Mouse (Mus musculus): Measurements from ENCODE around the gene Psmb6. TPM values are rescaled to one million over a fixed set of nuclear protein-coding genes. Genes with fewer than 3 reads are reported as not detected.

The Psmb6 gene
- 100 to 1,000 TPM; 226 to 256 TPM for total RNA-seq (2021)
- long read RNA-seq, experiment 1, transcript Psmb6-202 (2 exons, 674 nt): minor isoform, 64 of 328 reads
- long read RNA-seq, experiment 1, transcript Psmb6-201 (6 exons, 798 nt): major isoform, 248 of 328 reads
- long read RNA-seq, experiment 1, partial matches to known transcripts: 13 of 328 reads
- long read RNA-seq, experiment 1, other reads (novel, unspliced or antisense): 3 of 328 reads
- long read RNA-seq, experiment 2, transcript Psmb6-202 (2 exons, 674 nt): minor isoform, 68 of 236 reads
- long read RNA-seq, experiment 2, transcript Psmb6-201 (6 exons, 798 nt): major isoform, 158 of 236 reads
- long read RNA-seq, experiment 2, partial matches to known transcripts: 9 of 236 reads
- long read RNA-seq, experiment 2, other reads (novel, unspliced or antisense): 1 of 236 reads

DNA sequence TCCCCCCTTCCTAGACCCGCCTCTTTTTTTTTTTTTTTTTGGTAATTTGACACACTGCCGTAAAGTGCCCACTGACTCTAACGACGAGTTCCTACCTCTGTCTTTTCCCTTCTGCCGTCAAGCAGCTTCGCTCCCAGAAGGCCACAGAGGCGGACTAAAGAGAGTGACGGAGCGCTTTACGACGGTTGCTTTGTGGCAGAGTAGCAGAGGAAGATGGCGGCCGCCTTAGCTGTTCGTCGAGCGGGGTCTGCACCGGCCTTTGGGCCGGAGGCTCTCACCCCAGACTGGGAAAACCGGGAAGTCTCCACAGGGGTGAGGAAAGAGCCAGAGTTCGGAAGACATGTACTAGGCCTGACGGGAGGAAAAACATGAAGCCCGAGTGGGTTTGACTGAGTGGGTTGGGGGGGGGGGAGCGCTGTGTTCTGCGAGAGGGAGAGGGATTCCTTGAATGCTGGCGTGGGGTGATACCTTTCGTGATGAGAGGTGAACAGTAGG, at the start of gene Psmb6:
Gene Psmb6 (plus strand): TSS at position 184 of the 495 bp plus-strand sequence.
- peak; percentile 94 to 97 for DNase-seq

DNA sequence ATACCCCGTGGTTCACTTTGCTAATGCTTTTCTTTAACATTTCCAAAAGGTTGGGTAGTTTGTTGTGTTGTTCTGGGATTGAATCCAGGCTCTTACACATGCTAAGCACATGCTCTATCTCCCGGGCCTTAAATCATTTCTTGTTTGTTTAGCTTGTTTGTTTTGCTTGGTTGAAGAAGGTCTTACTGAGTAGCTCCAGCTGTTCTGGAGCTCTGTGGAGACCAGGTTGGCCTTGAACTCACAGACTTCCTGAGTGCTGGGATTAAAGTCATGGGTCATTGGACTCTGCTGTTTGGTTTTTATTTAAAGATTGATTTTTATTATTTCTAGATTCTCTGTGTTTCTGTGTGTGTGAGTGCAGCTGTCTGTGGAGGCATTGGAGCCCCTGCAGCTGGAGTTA, 39.7 kb upstream of the Psmb6 start:
- no peak for DNase-seq

DNA sequence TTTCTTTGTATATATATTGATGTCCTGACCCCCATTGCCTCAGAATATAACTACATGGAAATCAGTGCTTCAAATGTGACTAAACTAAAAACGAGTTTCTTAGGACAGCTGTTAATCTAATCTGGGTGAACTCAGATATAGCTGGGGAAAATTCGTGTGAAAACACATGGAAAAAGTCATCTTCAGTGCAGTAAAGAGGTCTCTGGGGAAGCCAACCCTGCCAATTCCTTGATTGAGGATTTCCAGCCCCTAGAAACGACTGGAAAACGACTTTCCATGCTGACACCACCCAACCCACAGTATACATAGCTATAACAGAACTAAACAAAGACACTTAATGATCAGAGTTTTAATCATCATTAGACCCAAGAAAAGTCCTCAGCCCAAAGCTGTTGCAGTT, 37.4 kb upstream of the Psmb6 start:
- DNase-seq: peak; percentile 56

DNA sequence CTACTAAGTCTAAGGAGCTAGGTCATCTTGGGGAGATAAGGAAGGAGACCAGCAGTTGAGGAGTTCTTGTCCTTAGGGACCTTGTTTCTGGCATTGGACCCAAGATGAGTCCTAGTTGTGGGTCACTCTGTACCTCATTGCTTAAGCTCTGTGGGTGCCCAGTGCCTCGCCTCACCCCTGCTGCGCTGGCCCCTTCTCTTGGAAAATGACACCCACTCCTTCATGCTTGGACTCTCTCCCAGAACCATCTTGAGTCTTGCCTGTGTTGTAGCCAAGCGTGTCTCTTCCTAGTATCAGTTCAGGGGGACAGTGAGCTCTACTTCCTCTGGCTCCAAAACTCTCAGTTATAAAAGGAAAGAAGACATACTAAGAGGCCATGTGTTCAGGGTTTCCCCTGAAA, 36.0 kb upstream of the Psmb6 start:
- DNase-seq: peak; percentile 53 to 60

DNA sequence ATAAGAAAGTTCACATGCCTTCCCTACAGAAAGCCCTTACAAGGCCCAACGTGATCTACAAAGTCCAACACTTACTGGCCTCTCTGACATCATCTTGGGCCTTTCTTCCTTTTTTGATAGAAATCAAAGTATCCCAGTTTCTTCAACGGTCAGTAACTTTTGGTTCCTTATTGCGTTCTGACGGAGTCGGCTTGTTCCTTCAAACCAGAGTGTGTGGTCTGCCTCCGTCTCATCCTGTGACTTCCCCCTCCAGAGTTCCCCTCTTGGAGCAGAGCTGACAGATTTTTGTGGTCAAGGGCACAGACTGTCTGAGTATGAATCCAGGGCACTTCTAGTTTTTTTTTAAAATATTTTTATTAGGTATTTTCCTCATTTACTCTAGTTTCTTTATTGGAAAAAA, 35.5 kb upstream of the Psmb6 start:
- DNase-seq: peak in 1 of 2 experiments; percentile 65

DNA sequence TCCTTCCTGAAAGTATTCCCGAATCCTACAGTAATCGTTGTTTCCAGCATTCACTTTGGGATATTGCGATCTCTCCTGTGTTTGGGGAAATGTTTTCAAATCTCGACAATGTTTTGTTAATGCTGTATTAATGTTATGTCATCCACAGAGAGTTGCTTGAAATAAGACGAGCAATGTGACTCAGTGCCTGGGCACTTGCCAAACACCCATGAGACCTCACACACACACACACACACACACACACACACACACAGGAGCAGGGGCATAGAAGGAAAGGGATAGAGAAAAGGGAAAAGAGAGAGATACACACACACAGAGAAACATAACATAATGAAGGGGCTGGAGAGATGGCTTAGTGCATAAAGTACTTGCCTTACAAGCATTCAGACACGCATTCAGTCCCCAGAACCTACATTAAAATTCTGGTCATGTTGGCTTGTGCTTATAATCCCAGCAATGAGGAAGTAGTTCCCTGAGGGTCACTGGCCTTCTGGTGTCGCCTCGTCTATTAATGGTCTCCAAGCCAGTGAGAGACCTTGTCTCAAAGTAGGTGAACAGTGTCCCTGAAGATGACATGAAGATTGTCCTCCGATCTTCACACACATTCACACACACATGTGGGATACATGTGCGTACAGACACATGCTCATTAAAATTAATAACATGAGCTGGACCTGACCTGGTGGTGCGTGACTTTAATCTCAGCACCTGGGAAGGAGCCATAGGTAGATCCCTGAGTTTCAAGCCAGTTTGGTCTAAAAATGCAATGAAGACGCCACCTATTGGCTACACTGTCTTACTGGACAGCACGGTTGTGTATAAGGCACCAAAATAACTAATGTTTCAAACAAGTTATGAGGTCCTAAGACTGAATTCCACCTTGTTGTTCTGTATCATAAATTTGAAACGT, 25.3 kb upstream of the Psmb6 start:
- peak; percentile 34 to 53 for DNase-seq

DNA sequence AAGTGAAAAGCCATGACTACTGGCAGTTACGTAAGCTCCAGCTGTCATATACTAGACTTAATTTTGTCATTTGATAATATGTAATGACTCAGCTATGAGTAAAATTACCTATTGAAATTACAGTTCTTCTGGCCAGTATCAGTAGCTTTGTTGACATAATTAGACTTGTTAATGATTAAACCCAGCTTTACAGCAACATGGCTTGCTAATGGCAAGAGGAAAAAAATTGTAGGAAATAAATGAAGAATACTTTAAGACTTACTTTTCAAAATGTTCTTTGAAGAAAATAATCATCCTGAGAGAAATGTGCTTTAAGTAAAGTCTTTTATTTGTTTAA, 24.7 kb upstream of the Psmb6 start:
- no peak for DNase-seq

DNA sequence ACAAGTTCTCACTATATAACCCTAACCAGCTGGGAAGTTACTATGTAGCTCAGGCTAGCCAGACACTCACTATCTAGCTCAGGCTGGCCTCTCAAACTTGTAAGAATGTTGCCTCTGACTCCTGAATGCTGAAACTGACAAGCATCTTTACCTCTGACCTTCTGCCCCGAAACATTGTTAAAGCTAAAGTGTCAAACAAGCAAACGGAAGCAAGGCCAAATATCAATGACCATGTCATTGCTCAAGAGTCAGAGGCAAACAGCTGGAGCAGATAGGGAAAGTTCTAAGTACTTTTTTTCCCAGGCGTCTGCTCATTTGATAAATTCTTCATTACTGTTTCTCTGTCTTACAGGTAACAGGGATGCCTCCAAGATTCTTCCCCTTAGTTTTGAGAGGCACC, 23.1 kb upstream of the Psmb6 start:
- DNase-seq: no peak

DNA sequence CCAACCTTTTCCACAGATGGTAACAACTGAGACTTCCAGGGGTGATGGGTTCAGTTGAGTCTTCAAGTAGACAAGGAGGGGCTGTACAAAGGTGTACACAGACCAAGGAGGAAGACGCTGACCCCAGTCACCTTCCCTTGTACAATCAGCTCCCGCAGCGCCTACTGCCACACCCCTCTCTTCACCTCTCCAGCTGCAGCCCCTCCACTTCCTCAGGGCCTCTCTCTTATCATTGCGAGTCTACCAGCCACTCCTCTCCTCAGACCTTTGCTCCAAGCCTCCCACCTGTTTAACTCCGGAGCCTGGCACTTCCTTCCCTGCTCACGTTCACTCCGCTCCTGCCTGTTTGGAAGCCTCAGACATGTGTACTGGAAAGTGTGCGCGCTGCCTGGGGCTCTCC, 20.2 kb upstream of the Psmb6 start, which contains the start of gene Tm4sf5:
Gene Tm4sf5 (plus strand): TSS at position 275 of the 400 bp plus-strand sequence.
- DNase-seq: no peak

DNA sequence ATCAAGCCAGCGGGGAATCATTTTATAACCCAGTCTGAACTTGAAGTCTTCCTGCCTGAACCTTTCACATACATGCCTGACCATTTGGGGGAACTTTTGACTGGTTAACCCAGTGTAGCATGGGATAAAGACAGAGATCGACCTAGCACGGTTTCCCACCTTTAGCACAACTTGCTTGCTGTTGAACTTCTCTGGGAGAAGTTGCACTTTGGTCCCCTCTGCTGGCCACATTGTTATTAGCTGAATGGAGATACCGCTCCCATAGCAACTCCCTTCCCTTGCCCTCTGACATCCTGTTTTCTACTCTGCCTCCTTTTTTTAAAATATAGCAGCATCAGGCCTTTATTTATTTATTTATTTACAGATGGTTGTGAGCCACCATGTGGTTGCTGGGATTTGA, 18.8 kb upstream of the Psmb6 start:
- peak; percentile 83 to 92 for DNase-seq

DNA sequence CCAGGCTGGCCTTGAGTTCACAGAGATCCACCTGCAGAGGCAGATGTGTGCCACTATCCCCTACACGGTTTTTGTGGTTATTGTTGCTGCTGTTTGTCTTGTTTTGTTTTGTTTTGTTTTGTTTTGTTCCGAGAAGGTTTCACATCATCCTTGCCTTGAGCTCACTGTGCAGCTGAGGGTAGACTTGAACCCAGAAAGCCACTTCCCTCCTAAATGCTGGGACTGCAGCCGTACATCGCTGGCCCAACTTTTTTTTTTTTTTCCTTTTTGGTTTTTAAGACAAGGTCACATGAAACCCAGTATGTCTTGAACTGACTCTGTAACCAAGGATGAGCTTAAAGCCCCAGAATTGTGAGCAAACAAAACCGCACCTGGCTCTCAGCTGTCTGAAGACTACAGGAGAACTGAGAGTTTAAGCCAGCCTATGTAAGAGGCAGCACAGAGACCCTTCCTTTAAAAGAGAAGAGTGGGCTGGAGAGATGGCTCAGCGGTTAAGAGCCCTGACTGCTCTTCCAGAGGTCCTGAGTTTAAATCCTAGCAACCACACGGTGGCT, 18.1 kb upstream of the Psmb6 start:
- DNase-seq: no peak

DNA sequence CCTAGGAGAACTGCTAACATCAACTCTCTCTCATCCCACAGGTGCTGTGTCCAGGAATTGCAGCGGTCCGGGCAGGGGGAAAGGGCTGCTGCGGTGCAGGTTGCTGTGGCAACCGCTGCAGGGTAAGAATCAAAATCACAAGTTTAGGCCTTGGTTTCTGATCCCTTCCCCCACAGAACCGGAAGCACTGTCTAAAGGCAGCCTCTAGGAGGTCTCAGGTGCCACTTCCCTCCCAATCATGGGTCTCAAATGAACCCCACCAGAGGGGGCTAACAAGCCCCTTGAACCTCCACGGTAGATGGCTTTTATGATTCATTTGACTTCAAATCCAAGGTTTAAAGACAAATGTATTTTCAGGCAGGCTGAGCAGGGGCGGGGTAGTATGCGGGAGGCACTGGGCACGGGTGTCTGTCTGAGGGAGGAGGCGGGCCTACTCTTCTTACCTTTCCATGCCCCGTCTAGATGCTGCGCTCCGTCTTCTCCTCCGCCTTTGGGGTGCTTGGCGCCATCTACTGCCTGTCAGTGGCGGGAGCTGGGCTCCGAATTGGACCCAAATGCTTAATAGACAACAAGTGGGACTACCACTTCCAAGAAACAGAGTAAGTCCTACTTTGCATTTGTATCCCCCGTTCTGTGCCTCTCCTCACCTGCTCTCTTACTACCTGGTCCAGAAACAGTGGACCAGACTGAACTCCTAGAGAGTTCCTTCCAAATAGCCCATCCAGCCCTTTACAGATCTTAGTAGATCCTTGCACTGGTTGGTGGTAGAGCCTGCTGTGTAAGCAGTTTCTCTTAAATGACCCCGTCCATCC, 15.2 kb upstream of the Psmb6 start:
- DNase-seq: peak; percentile 34 to 49

DNA sequence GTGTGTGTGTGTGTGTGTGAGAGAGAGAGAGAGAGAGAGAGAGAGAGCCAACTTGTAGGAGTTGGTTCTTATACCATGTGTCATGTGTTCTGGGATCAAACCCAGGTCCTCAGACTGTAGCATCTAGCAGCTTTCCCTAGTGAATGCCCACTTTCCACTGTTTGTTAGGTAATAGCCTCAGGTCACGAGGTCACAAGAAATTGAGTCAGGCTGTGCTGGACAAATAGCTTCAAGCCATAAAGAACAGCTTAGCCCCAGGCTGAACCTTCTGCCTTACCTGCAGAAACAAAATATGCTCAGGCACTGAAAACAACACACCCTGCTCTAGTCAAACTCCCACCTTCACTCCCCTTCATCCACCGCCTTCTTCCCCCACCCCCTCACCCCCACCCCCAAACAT, 13.9 kb upstream of the Psmb6 start:
- DNase-seq: no peak

DNA sequence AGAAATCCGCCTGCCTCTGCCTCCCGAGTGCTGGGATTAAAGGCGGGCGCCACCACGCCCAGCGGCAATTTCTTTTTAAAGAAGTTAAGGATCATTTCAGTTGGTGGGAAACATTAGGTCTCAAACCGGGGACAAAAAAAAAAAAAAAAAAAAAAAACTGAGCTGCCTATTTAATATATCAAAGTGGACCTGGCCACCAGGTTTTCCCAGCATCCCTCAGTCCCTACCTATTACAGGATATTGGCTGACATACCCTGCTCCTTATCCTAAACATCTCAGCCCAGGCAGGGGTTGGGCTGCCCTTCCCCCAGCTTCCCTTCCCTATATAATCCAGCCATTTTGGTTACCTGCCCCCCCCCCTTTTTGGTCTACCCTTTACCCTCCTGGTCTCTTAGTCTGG, 13.3 kb upstream of the Psmb6 start:
- no peak for DNase-seq

DNA sequence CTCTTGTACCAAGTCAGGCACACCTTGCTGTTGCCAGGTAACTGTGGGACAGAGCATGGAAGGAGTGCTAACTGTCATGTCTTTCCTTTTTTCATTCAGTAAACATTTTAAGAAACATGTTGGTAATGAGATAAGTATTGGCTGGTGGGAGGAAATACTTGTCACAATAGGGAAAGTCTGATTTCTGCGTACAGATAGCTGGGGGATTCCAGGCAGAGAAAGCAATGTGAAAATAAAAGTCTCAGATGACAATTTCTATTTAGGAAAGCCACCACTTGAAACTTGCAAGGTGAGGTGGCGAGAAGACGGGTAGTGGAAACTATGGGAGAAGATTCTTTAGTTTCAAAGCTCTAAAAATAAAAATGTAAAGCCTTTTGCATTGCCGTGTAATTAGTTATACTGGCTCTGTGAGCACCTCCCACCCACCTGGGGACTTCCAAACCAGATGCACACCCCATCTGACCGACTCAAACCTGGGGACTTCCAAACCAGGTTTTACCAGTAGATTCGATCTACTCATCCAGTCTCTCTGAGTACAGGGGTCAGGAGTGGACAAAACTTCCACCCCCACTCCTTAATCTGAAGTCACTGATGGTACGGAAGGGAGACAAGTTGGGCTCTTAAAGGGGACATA, 12.3 kb upstream of the Psmb6 start:
- DNase-seq: no peak

DNA sequence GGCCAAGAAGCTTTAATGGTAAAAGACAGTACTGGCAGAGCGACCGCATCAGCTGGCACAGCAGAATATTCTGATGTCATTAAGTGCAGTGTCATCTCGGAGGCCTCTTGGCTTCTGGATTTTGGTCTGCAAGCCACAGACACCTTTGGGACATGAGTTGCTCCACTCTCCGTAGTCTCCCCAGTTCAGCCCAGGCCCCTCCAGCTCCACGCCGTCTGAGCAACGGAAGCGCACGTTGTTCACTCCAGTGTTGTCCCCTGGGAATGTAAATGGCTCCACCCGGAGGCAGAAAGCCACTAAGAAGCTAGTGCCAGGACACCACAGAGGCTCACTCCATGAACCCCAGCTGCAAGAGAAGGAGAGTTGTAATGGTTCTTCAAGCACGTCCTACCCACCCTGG, 11.6 kb upstream of the Psmb6 start:
- DNase-seq: peak; percentile 63 to 72

DNA sequence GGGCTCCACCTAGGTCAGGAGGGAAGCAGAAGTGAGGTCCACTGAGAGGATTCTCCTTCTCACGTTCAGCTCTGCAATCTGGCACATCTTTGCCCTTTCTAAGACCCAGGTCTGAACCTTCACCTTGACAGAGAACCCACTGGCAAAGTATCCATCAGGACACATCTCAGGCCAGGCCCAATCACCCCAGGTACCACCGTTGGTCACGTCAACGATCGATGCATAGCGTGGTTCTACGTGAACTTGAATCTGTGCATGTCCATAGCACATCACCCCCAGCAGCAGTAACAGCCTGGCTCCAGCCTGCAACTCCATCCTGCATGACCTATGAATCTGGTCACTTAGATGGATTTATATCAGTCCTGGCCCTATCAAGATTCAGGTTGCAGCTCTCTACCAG, 10.9 kb upstream of the Psmb6 start, which contains the start of gene Vmo1:
Gene Vmo1 (minus strand): TSS at position 329 of the 400 bp plus-strand sequence.
- DNase-seq: no peak

DNA sequence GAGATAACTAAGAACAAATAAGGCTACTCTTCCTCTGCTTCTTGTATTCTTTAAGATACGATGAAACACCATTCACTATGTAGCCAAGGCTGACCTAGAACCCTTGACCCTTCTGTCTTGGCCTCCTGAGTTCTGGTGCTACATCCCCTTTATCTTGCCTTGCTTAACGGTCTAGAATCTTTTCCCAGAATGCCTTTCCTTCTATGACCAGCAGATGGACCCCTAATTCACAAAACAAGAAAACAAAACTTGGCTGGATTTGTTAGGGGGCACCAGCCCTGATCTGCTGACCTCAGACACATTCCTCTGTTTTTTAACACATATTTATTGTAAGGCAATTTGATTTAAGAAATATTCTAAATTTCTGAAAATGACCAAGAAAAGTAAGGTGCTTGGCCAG, 8.8 kb upstream of the Psmb6 start:
- peak; percentile 35 to 70 for DNase-seq

DNA sequence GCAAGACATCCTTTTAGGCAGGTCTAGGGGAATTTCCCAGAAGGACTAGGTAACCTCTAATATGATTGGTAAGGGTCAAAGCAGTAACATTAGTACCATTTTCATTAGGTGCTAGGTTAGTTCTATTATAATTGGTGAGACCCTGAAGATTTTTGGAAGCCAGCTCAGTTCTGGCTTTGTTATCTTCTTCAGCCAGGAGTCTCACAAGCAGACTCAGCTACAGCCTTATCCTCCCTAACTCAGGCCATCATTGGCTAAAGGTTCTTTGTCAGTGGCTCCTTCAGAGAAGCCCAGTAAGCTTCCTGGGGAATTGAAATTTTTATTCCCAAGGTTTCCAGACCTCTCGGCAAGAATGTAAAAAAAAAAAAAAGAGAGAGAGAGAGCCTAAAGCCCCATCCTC, 6.7 kb upstream of the Psmb6 start:
- DNase-seq: no peak

DNA sequence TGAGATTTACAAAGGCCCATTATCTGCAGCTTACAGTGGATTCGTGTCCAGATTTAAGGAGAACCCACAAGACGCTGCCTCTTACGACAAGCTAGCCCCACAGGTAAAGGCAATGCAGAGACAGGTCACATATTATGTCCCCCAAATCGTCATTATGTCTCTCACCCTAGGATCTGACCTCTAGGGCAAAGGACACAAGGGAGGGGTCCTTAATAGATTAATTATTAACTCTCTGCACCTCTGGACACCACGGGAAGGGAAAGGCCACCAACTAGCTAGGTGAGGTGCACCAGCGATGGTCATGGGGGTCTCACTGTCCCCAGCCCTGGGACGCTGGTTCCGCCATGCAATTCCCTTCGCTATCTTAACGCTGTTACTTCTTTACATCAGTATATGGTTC, 6.2 kb upstream of the Psmb6 start, which contains the start of gene Gltpd2:
Gene Gltpd2 (plus strand): TSS at position 274 of the 400 bp plus-strand sequence.
- DNase-seq: no peak

DNA sequence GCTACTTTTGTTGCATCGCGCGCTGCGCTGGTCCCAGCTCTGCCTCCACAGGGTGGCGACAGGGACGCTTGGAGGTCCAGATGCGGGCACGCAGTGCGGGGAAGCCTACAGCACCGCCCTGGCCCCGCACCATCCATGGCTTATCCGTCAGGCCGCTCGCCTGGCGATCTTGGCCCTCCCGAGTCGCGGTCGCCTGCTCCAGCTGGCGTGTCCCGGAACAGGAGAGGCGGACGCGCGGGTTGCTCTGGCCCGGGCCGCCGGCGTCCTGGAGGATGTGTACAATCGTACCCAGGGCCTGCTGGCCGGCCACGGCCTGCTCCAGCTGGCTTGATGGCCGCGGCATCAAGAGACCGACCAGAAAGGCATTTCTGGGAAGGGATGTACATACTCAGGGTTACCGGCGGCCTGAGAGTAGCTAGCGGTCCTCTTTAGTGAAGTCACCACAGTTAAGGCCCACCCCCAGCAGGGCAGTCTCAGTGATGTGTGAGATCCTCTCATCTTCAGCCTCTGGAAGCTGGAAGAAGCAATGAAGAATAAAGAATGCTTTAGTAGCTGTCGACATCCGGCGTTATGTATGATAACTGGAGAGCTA, 4.9 kb upstream of the Psmb6 start:
- peak; percentile 64 to 72 for DNase-seq

Data from heart, adult 18-20 months (tissue).